Mouse (Mus musculus) bone marrow, adult 2 months (tissue): ENCODE results near the gene Tmem213.

Experiments
- CTCF ChIP-seq: fragments of 200-500 bp; IDR thresholded peaks from 2 replicates; pipeline ENCODE4 v1.5.1; 2011; ENCODE audit warnings: low read length, control low read depth; ENCODE audit not compliant: control insufficient read depth, insufficient read depth
- POLR2A ChIP-seq: fragments of 200-500 bp; IDR thresholded peaks from 2 replicates; pipeline ENCODE4 v1.6.1; 2011; ENCODE audit warnings: low read depth, mild to moderate bottlenecking, control low read depth, low read length, borderline replicate concordance; ENCODE audit not compliant: control insufficient read depth

GRCm38 (mm10) chr6:38094701-38095100 is 14.4 kb upstream of the Tmem213 start:
- TF ChIP-seq CTCF, result no peak
- TF ChIP-seq POLR2A, result no peak
